Mouse (Mus musculus) embryo, embryonic 10.5 days (tissue): ENCODE results near the gene March9.
A peak's percentile ranks its signal among the peaks of the same experiment; 100 is the strongest.

Experiments used
- DNase-seq: peaks from one replicate; pipeline ENCODE4 v3.0.0-alpha.2; 2015; ENCODE audit warnings: low spot score

The March9 gene

GRCm38 (mm10) chr10:127059968-127060916 lies at the start of gene March9:
TSS of gene March9 (minus strand) at chr10:127060184.
- DNase-seq = peak; percentile 81

DNA sequence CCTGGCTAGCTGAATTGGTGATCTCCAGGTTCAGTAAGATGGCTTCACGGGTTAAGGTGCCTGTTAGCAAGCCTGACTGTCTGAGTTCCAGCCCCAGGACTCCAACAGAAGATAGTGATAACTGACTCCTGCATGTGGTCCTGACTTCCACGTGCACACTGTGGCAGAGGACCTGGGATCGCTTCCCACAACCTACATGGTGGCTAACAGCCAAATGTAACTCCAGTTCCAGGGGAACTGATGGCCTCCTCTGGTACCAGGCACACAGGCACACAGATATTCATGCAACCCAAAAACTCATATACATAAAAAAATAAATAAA lies 48.2 kb upstream of the March9 start:
- DNase-seq = no peak

DNA sequence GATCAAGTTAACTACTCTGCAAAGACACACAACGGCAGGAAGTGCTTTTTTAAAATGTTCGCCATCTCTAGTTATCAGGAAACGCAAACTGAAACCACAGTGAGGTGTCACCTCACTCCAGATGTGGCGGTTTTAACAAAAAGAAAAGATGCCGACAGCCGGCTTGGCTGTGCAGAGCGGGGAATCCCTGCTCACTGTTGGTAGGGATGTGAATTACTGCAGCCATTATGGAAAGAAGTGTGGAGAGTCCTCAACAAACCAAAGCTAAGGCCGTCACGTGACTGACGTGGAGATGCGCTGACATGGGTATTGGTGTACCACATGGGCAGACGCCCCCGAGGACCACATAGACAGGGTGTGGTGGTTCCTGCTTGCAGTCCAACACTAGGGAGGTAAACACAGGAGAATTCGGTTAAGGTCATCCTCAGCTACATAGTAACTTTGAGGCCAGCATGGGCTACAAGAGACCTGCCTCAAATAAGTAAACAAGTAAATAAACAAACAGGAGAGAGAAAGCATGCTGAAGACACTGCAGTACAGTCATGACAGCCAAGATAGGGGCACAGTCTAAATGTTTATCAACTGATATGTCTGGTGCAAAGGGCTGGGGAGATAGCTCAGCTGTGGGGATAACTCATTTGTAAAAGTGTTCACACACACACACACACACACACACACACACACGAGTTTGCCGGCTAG lies 47.7 kb upstream of the March9 start:
- DNase-seq = no peak

- DNase-seq = no peak
Observed at GRCm38 (mm10) chr10:127103631-127104030, 43.6 kb upstream of the March9 start.

- no peak for DNase-seq
Observed at GRCm38 (mm10) chr10:127101151-127101550, 41.2 kb upstream of the March9 start.

DNA sequence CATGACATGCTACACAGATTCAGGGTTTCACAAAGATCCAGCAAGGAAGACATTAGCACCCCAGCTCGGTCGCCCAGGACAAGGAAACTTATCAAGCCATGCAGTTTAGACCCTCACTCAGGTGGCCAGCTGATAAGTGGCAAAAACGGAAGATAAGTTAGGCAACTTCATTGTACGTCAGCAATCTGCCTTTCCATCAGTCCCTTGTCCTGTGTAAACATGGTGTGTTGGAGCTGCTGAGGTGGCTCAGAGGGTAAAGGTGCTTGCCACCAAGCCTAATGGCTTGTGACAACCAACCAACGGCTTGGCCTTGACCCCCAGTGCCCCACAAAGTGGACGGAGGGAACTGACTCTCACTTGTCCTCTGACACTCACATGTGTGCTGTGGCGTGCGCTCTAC lies 40.4 kb upstream of the March9 start:
- DNase-seq = no peak

- no peak for DNase-seq
Observed at GRCm38 (mm10) chr10:127099868-127100267, 39.9 kb upstream of the March9 start.

GRCm38 (mm10) chr10:127099191-127099590 lies 39.2 kb upstream of the March9 start:
- no peak for DNase-seq

DNA sequence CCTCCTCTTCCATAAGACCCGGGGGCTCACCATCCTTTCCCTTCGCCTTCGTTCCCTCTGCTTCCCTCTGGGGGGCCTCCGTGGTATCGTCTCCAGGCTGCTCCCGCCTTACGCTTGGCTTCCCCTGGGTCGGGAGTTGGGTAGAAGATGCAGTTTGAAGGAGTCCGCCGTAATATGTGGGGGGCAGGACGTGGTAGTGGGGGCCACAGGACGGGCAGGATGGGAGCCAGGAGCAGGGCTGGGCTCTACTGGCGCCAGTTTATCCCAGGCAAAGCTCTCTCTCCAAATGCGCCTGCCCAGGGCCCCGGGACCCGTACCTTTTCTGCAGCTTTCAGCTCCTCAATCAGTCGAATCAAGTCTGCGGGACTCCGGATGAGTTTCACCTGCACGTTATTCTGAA lies 38.5 kb upstream of the March9 start:
- DNase-seq = no peak

DNA sequence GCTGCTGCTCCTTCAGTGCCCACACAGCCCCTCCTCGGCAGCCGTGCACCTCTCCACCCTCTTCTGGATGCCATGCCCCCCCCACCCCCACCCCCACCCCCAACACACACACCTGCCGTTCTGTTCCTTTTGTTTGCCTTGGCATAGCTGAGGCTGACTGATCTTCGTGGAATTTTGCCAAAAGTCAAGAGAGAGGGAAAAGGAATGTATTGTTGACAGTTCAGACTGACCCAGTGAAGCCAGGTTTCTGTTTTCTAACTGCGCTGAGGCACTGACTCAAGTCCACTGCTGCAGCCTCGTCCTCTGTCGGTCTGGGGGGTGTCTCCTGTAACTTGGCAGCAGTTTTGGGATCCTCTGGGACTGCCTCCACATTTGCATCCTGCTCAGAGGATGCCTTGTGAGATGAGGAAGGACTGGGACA lies 34.4 kb upstream of the March9 start:
- no peak for DNase-seq

DNA sequence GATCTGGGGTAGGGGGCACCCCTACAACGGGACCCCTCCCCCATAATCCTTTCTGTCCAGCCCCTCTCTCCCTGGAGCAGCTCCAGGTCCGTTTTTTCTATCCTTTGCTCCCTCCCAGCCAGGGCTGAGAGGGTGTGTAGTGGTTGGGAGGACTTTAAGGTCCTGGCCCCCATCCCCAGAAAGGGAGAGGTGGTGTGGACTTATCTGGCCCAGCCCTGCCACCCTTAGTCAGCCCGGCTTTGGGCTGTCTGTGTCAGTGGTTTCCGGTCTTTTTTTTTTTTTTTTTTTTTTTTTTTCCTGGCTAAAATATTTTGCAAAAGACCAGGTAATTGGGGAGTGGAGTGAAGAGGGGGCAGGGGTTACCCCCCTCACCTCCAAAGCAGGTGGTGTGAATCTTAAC lies 32.8 kb upstream of the March9 start:
- no peak for DNase-seq

GRCm38 (mm10) chr10:127091507-127092396 lies 31.8 kb upstream of the March9 start:
- DNase-seq = no peak

GRCm38 (mm10) chr10:127090560-127091411 lies 30.8 kb upstream of the March9 start:
- DNase-seq = peak; percentile 49

- DNase-seq = no peak
Observed at GRCm38 (mm10) chr10:127085633-127086032, 25.6 kb upstream of the March9 start.

DNA sequence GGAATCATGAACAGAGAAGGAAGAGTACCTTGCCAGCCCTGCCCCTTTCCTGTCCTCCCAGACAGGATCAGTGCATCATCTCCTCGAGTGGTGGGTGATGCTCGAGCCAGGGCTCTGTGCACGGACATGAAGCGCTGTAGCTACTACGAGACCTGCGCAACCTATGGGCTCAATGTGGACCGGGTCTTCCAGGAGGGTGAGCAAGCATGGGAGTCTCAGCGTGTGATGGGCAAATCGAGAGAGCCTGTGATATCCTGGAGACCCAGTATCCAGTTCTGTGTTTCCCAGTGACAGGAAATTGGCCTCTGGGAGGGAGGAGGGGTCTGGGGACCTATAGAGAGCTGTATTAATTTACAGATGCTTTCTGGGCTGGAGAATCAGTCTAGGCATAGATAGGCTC lies 25.1 kb upstream of the March9 start:
- no peak for DNase-seq

DNA sequence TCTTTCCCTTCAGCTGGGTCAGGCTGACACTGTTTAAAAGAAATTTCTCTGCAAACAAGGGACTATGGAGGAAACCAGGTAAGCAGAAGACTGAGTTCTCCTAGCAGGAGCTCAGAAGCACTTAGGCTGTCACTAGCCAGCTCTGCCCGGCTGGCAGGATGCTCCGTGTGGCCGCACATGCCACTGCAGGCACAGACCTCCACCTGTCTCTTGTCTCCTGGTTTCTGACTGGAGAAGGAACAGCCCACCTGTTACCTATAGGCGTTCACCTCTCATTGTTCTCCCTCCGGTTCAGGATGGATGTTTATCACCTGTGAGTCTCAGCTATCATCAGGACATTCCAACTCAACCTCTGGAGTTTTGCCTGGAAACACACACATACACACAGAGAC lies 23.9 kb upstream of the March9 start:
- no peak for DNase-seq

GRCm38 (mm10) chr10:127083292-127083914 lies 23.4 kb upstream of the March9 start:
- DNase-seq = no peak

DNA sequence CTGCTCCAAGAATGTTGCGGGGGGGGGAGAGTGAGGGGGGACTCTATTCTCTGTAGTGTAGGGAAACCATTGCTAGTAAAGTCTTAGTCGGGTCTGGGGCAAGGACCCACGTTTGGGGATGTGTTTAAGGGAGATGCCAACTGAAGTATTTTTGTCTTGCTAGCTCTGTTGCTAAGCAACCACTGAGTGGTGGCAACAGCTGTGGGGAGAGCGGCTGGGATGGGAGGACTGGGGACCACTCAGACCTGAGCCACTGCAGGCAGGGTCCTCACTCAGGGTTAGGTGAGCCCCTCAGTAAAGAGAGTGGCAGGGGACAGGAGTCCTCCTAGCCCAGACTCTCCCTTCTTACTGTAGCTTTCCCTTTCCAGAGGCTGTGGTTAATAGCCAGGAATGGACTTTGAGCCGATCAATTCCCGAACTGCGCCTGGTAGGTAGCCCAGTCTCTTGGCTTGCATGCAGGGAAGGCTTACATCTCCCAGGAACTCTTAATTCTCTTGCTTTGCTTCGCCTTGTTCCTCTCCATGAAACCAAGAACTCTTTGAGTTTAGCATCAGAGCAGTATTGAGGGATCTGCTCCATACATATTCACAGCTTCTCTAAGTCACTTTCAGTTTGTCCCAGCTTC lies 22.1 kb upstream of the March9 start:
- peak; percentile 65 for DNase-seq

- peak; percentile 30 for DNase-seq
Observed at GRCm38 (mm10) chr10:127080901-127081780, 21.2 kb upstream of the March9 start.
